Mouse (Mus musculus) urinary bladder, postnatal 25 days (tissue): Measurements from ENCODE around the gene Samd7.

Experiments used
- DNase-seq: peaks from one replicate; pipeline ENCODE4 v3.0.0; 2022; ENCODE audit warnings: low spot score

Samd7 gene

DNA sequence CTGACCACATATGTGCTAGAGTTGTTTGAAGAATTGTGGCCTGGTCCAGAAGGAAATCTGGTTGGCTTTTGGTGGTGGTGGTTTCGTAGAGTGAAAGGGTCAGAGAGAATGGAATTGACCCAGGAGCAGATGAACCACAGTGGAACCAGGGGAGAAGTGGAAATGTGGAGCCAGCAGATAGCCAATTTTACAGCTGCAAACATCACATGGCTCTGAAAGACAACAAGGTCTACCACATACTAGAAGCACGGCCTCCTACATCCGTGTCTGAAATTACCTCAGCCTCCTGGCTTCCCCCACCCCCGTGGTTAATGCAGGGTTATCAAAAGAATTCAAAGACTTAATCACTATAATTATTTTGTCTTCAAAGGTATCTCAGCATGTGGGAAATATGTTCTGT, 18.8 kb downstream of the Samd7 start:
- DNase-seq = no peak

DNA sequence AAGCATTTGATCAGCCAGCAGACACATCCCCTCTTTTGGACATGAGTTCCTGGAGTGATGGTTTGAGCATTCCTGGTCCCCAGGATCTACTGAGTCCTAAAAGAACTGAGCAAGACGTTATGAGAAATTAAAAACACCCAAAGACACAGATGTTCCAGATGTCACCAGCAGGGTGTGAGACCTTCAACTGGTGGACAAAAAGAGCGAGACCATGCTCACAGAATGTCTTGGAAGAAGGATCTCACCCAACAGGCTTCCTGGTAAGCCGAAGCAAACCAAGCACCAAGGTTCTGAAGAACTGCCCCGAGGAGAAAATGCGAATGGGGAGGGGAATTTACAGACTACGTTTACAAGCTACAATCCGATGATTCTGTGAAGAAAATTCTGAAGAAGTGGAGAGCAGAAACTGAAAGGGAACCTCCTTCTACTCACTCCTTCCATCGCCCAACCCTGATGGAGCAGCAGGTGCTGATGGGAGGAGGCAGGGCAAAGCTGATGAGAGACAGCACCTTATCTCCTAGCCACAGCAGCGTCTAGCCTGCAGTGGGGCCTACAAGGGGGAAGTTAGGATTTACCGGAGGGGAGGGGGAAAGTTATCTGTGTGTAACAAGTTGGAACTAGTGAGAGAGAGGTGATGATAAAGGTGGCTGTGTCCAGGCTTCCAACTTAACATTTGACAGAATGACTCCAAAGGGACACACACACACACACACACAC, 19.4 kb downstream of the Samd7 start:
- no peak for DNase-seq

DNA sequence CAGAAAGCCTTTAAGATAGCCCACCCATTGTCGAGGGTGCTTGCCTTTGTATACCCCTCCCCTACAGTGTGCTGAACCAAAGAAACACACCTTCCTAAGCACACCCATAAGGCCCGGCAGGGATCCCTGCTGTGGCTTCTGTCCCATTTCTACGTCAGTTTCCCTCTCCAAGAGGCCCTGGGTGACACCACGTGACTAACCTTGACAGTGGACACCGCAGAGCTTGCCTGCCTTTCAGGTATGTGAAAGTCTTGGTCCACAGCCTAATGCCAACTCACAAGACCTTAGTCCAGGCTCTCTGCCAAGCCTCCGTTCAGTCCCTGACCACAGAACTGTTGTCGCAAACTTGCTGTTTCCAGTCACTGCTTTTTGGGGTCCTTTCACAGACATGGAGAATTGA, 20.1 kb downstream of the Samd7 start:
- no peak for DNase-seq

DNA sequence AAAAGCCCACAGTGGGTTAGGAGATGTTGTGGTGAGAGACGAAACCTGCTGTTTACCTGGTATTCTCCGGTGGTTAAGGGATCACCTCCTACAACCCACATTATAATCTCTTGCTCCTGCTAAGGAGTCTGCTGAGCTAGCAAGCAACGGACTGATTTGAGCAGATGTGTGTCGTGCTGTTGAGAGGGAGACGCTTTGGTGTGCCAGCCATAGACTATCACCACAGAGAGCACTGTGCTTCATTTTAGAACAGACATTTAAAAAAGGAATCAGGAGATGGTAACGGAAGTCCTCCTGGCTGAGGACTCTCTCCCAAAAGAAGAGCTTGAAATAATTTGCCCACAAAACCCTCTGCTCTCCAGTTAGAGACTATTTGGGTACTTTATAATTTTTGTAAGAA, 21.2 kb downstream of the Samd7 start:
- no peak for DNase-seq

DNA sequence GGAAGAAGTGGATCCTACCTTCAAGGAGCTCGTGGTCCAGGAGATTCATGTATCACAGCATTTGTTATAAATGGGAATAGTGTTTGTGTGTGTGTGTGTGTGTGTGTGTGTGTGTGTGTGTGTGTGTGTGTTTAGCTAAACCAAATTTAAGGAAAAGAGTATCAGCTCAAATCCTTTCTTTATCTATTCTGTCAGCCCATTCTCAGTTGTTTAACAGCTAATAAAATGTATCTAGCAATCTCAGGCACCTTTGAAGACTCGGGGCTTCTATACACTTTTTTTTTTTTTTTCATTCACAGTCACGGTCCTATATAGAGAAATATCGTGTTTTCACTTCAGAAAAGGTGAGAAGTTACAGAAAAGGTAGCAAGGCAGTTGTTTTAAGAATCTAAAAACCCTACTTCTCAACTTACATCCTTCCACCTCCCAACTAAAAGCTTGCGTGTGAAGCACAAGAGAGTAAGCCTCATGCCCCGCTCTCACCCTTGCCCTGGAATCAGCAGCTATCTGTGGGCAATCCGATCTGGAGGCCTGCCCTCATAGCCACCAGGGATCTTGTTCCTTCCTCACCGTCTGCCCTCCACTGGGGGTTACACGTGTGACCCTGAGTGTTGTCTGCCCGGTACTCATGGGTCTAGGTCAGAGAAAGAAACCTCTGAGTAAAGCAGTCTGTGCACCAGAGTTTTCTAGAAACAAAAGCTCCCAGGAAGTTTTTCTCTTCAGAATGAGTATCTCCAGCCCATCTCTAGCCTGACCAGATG, 23.8 kb downstream of the Samd7 start:
- DNase-seq = no peak

DNA sequence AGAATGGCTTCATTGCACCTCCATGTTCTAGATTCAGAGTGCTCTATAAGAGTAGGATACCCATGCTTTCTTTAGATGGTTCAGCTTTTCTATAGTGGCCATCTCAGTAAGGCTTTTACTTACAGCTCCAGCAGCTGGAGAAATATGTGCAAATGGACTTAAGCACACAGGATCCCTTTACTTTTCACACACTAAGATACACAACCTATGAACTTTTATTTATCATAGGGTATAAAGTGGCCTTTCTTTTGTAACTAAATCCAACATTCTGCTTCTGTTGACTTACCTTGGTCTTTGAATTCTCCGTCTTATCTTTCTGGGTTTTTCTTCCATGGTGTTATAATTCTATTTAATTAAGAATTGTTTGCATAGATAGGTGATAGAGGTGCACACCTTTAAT, 25.5 kb downstream of the Samd7 start:
- DNase-seq = no peak

DNA sequence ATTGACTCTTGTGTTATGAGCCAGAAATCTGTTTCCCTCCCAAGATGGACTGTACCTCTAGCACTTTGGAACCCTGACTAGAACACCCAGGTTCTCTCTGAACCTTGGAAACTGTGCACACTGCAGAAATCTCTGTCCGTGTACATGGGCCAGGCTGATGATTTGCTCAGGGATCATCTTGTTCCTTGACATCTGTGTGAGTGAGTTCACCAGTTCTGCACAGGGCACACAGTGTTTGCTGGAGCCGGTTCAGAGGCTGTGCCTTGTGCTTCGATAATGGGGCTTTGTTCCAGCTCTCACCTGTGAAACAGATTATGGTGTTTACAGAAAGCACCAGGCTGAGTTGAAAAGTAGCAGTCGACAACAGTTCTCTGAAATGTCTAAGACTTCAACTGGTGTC, 26.5 kb downstream of the Samd7 start:
- no peak for DNase-seq

DNA sequence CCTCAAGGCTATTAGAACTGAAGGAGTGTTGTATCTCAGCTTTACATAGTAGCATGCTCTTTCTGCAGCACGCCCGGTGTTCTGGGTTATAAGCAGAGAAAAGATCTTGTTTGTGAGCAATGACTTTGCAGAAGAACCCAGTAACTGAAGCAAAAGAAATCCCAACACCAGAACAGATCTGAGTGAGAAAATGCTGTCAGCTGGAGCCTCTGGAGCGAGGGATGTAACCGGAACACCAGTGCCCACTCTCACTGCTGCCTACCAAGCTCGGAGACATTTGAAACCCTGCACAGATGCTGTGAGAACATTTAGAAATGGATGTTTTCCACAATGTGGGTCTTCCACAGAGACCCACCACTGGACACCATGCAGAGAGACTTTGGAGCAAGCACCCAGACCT, 28.6 kb downstream of the Samd7 start:
- no peak for DNase-seq

DNA sequence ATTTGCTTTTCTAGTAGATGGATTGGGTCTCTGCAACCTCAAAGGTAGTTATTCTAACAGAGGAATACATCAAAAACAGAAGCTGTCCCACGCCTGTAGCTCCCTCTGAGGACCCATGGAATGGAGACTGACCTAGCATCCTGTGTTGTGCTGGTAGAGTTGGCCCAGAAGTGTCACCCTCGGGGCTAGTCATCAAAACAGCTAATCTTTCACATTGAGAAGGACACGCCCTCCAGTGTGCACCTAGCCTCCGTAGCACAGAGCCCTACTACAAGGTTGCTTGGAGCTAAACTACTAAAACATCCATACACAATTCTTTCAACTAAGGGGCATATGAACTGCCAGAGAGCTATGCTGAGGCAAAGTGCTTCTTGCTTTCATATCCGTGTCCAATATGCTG, 31.9 kb downstream of the Samd7 start:
- no peak for DNase-seq

DNA sequence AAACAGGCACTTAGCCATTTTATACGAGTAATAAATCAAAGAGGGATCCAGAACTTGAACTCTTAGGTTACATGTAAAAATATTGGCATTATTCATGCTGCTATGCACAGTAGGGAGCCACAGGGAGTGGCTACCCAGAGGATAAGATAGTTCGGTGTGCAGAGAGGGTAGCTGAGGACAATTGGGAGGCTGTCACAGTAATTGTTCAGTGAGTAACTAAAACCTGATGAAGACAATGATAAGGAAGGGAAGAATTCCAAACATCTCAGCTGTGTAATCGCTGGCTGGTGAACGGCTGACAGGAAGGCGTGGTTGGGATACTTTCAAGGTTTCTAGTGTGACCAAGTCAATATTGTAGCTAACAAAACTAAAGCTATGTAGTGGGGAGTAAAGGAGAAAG, 42.4 kb downstream of the Samd7 start:
- no peak for DNase-seq

DNA sequence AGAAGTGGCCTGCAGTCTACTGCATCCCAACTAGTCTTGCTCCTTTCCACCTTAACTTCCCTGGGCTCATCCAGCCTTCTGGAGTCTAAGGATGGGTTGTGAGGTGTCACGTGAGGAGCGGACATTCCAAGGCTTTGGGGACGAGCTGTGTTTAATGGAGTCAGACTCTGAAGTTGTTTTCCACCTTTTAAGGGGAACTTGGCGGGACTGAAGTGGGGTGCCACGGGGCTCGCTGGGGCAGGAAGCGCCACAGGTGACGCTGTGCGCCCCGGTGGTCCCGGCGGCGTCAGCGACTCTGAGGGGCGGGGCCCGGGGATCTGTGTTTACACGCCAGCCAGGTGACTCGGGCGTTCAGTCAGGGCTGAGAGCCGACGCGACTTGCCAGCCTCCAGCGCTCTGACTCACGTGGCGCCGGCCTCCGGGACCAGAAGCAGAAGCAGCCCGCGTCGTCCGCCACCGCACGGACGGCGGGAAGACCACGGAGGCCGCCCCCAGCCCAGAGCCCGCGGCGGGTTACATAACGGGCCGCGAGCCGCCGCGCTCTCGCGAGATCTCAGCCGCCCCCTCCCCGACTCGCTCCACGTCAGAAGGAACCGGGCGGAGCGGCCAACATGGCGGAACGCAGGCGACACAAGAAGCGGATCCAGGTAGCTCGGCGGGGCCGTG, 46.8 kb downstream of the Samd7 start, which contains the start of gene Sec62:
Gene Sec62, plus strand, starts transcription at position 139 of the 666 bp plus-strand sequence.
- peak; percentile 92 for DNase-seq

DNA sequence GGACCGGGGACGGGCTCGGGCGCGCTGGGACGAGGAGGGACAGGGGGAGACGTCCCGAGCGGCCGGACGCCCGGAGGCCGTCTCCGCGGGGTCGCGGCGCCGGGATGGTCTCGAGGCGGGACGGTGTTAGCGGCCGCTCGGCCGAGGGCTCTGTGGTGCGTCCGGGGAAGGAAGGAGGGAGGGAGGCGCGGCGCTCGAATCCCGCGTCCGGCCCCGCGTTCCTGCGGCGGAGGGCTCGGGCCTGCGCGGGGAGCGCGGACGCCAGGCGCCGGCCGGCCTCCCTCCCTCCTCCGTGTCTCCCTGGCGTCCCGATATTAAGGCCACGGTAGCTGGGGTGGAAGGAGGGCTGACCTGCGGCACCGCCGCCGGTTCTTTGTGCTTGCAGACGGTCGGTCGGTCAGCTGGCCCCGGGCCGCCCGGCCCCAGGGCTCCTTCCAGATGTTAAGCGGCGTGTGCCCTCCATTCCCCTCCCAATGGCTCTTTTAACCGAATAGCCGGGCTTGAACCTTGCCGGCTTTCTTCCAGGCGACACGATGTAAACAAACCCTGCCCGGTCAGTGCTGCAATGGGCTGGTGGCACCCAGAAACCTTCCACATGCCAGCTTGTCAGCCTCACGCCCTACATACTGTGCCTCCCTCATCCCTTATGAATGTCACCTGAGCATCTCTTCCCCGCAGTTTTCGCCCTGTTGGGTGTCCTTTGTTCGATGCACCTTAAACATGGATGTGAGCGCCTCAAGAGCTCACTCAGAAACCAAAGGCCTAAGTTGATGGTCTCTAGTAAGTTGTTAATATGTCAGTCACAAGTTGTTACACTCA, 47.5 kb downstream of the Samd7 start:
- DNase-seq = peak; percentile 24

DNA sequence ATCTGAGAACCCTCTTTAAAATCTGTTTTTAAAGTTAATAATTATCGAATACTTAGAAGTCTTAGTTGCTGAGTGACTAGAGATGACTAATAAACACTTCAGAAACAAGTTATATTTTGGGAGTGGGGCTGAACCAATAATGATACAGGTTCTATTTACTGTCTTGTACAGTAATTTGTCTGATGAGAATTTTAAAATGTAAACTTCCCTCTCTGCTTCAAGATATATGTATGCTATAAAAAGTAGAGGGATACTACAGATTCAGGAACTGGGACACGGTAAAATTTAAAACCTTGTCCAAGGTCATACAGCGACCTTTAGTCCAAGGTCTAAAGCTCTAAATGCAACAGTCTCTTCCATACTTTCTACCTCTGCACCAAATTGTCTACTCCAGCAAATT, 56.1 kb downstream of the Samd7 start:
- DNase-seq = no peak

DNA sequence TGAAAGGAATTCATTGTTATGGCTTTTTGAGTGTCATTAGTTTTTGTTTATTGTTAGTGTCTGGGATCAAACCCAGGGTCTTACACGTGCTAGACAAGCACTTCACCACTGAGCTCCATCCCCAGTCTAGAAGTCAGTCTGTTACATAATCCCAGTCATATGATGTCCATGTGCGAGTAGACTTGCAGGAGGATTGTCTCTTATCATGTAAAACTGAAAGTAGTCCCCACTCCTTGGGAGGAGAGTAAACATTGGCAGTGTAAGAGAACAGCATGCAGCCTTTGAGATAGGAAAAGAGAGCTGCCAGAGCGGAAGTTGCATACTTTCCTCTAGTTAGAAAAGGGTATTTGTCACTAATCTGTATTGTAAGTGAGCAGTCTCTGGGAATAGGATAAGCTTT, 66.8 kb downstream of the Samd7 start:
- DNase-seq = no peak
